Mouse (Mus musculus): Measurements from ENCODE around the gene Otud7a. TPM values are rescaled to one million over a fixed set of nuclear protein-coding genes. Genes with fewer than 3 reads are reported as not detected.

The Otud7a gene
- total RNA-seq (2023), result not detected

GRCm38 (mm10) chr7:63444484-63445345 lies at the start of gene Otud7a:
Gene Otud7a, plus strand, starts transcription at chr7:63444751.

Other genes starting within 250 kb of the Otud7a start
- not detected for gene Chrna7, start 232.2 kb upstream of the Otud7a start, total RNA-seq (2023)